Mouse (Mus musculus): ENCODE measurements around the gene Sox10. TPM values are rescaled to one million over a fixed set of nuclear protein-coding genes. Genes with fewer than 3 reads are reported as not detected.

The Sox10 gene
- polyA plus RNA-seq, 1 experiment from 2014 or later, result 0.25 TPM

DNA sequence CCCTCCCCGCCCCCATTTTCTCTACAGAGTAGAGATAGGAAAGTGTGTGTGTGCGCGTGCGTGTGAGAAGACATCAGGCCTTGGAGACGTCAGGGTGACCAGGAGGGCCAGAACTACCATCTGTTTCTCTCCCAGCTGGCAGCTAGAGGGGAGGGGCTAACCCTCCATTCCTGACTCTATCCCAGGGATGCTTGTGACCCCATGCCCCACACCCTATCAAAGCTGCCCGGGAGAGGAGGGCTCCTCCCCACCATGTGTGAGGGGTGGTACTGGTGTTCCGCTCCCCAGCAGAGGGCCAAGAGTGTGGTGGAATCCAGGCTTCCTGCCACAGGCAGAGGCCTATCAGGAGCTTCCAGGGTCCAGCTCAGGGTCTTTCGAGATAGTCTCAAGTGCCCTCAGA, 1.7 kb upstream of the Sox10 start:
- Histone ChIP-seq H3K27ac (no peak overlapping the region), H3K4me1 (replicated peaks; ENCODE audit: insufficient read depth, low read length) (no peaks in the 10 kb centered on the region), H3K9me3 (replicated peaks; ENCODE audit: low read length) (no peaks in the 10 kb centered on the region), H3K4me3 (replicated peaks; ENCODE audit: low read depth, low read length) (no peak overlapping the region), H3K27me3 (ENCODE audit: insufficient read depth, low read length) (peaks cover 31% of the 10 kb centered on the region), H3K4me2 (ENCODE audit: low read length) (no peak overlapping the region), H3K9ac (ENCODE audit: low read depth, low read length) (no peak overlapping the region), H3K36me3 (ENCODE audit: insufficient read depth, low read length) (no peaks in the 10 kb centered on the region)
- DNase-seq (ENCODE audit: low spot score) (no peak), ATAC-seq (replicated peaks; ENCODE audit: low FRiP score, low read depth) (no peak)
- 52% methylated on average over 8 of the region's 8 CpGs for WGBS
- TF ChIP-seq CTCF (IDR thresholded peaks at IDR 0.05; ENCODE audit: low read depth), result no peak

DNA sequence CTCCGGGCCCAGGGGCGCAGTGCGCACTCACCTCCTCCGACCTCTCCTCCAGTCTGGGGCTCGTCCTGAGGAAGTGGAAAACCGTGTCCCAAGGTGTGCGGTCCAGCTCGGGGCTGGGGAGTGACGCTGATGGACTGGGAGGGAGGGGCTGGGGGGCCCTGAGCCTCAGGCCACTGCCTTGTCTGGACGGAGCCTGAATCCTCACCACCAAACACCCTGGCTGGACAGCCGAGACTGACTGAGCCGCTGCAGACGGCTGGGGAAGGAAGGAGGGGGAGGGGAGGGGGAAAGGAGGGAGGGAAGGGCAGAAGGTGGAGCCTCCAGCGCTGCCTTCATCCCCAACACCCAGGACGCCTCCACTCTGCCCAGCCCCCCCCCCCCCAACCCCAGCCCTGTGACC, 789 bp downstream of the Sox10 start:
- no peaks in the 10 kb centered on the region for H3K36me3 ChIP-seq (ENCODE audit: insufficient read depth, low read length)
- H3K4me2 ChIP-seq (ENCODE audit: low read length), result no peak overlapping the region
- TF ChIP-seq CTCF (IDR thresholded peaks at IDR 0.05; ENCODE audit: low read depth), result no peak
- 12% methylated on average over 15 of the region's 15 CpGs for WGBS
- H3K27me3 ChIP-seq (ENCODE audit: insufficient read depth, low read length), result peaks cover 33% of the 10 kb centered on the region
- H3K27ac ChIP-seq, result no peak overlapping the region
- H3K9me3 ChIP-seq (replicated peaks; ENCODE audit: low read length), result no peaks in the 10 kb centered on the region
- H3K9ac ChIP-seq (ENCODE audit: low read depth, low read length), result no peak overlapping the region
- no peaks in the 10 kb centered on the region for H3K4me1 ChIP-seq (replicated peaks; ENCODE audit: insufficient read depth, low read length)
- H3K4me3 ChIP-seq (replicated peaks; ENCODE audit: low read depth, low read length), result no peak overlapping the region
- ATAC-seq (replicated peaks; ENCODE audit: low FRiP score, low read depth) (no peak; the same call in 1 of the 2 replicates), DNase-seq (ENCODE audit: low spot score) (no peak)

- peak; percentile 46 for TF ChIP-seq CTCF (IDR thresholded peaks at IDR 0.05; ENCODE audit: low read depth)
- Histone ChIP-seq H3K4me1 (replicated peaks; ENCODE audit: insufficient read depth, low read length) (no peaks in the 10 kb centered on the region), H3K4me2 (ENCODE audit: low read length) (no peak overlapping the region), H3K9me3 (replicated peaks; ENCODE audit: low read length) (no peaks in the 10 kb centered on the region), H3K27ac (no peak overlapping the region), H3K9ac (ENCODE audit: low read depth, low read length) (no peak overlapping the region), H3K36me3 (ENCODE audit: insufficient read depth, low read length) (no peaks in the 10 kb centered on the region), H3K27me3 (ENCODE audit: insufficient read depth, low read length) (peaks cover 33% of the 10 kb centered on the region), H3K4me3 (replicated peaks; ENCODE audit: low read depth, low read length) (no peak overlapping the region)
- ATAC-seq (replicated peaks; ENCODE audit: low FRiP score, low read depth) (no peak), DNase-seq (ENCODE audit: low spot score) (no peak)
- 48% methylated on average over 14 of the region's 14 CpGs for WGBS
Observed at GRCm38 (mm10) chr15:79162822-79163221, 2.2 kb downstream of the Sox10 start.

- Histone ChIP-seq H3K27me3 (ENCODE audit: insufficient read depth, low read length) (peaks cover 33% of the 10 kb centered on the region), H3K27ac (no peak overlapping the region), H3K9ac (ENCODE audit: low read depth, low read length) (no peak overlapping the region), H3K4me1 (replicated peaks; ENCODE audit: insufficient read depth, low read length) (no peaks in the 10 kb centered on the region), H3K4me3 (replicated peaks; ENCODE audit: low read depth, low read length) (no peak overlapping the region), H3K9me3 (replicated peaks; ENCODE audit: low read length) (no peaks in the 10 kb centered on the region), H3K4me2 (ENCODE audit: low read length) (no peak overlapping the region), H3K36me3 (ENCODE audit: insufficient read depth, low read length) (no peaks in the 10 kb centered on the region)
- no peak for ATAC-seq (replicated peaks; ENCODE audit: low FRiP score, low read depth)
- TF ChIP-seq CTCF (IDR thresholded peaks at IDR 0.05; ENCODE audit: low read depth), result no peak
- no peak for DNase-seq (ENCODE audit: low spot score)
- 68% methylated on average over 7 of the region's 7 CpGs for WGBS
Observed at GRCm38 (mm10) chr15:79162301-79162700, 2.7 kb downstream of the Sox10 start.

- Histone ChIP-seq H3K27me3 (ENCODE audit: insufficient read depth, low read length) (no peaks in the 10 kb centered on the region), H3K27ac (no peak overlapping the region), H3K4me3 (replicated peaks; ENCODE audit: low read depth, low read length) (no peak overlapping the region), H3K4me1 (replicated peaks; ENCODE audit: insufficient read depth, low read length) (no peaks in the 10 kb centered on the region), H3K36me3 (ENCODE audit: insufficient read depth, low read length) (0 out of 2 replicates have a peak, but pooled peaks cover 15% of the 10 kb centered on the region), H3K4me2 (ENCODE audit: low read length) (no peak overlapping the region), H3K9ac (ENCODE audit: low read depth, low read length) (no peak overlapping the region), H3K9me3 (replicated peaks; ENCODE audit: low read length) (no peaks in the 10 kb centered on the region)
- DNase-seq (ENCODE audit: low spot score) (no peak), ATAC-seq (replicated peaks; ENCODE audit: low FRiP score, low read depth) (0 out of 2 replicates have a peak, but pooled peaks have one; percentile 50)
- TF ChIP-seq CTCF (IDR thresholded peaks at IDR 0.05; ENCODE audit: low read depth), result no peak
- 23% methylated on average over 3 of the region's 3 CpGs for WGBS
Observed at GRCm38 (mm10) chr15:79155572-79155971, 9.5 kb downstream of the Sox10 start.

DNA sequence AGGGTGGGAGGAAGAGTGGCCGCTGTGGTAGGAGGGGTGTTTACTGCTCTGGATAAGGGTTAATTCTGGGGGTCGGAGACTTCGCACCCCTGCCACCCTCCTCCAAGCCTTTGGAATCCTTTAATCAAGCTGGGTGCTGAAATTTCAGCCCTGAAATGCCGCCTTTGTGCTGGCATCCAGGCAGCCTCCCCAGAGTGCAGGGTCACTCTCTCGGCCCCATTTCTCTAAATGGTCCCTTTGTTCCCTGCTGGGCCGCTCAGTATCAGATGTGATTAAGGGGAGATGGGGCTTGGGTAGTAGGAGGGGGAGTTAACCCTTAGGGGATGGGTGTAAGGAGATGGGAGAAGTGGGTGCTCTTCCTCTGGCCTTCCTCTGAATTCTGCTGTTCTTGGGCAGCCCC, 12.3 kb downstream of the Sox10 start:
- no peak overlapping the region for H3K4me2 ChIP-seq (ENCODE audit: low read length)
- peaks cover 30% of the 10 kb centered on the region; the same call in 1 of the 2 replicates for H3K36me3 ChIP-seq (ENCODE audit: insufficient read depth, low read length)
- no peaks in the 10 kb centered on the region for H3K9me3 ChIP-seq (replicated peaks; ENCODE audit: low read length)
- H3K27me3 ChIP-seq (ENCODE audit: insufficient read depth, low read length), result no peaks in the 10 kb centered on the region
- no peaks in the 10 kb centered on the region for H3K4me1 ChIP-seq (replicated peaks; ENCODE audit: insufficient read depth, low read length)
- DNase-seq (ENCODE audit: low spot score) (no peak), ATAC-seq (replicated peaks; ENCODE audit: low FRiP score, low read depth) (no peak)
- H3K4me3 ChIP-seq (replicated peaks; ENCODE audit: low read depth, low read length), result no peak overlapping the region
- 61% methylated on average over 6 of the region's 6 CpGs for WGBS
- TF ChIP-seq CTCF (IDR thresholded peaks at IDR 0.05; ENCODE audit: low read depth), result no peak
- no peak overlapping the region for H3K9ac ChIP-seq (ENCODE audit: low read depth, low read length)
- H3K27ac ChIP-seq, result no peak overlapping the region

- TF ChIP-seq CTCF (IDR thresholded peaks at IDR 0.05; ENCODE audit: low read depth), result no peak
- no peaks in the 10 kb centered on the region for H3K4me1 ChIP-seq (replicated peaks; ENCODE audit: insufficient read depth, low read length)
- ATAC-seq (replicated peaks; ENCODE audit: low FRiP score, low read depth), result no peak
Observed at GRCm38 (mm10) chr15:79151881-79152280, 13.2 kb downstream of the Sox10 start.

More at GRCm38 (mm10) chr15:79151881-79152280, 13.2 kb downstream of the Sox10 start:
- Histone ChIP-seq H3K27me3 (ENCODE audit: insufficient read depth, low read length) (no peaks in the 10 kb centered on the region), H3K36me3 (ENCODE audit: insufficient read depth, low read length) (peaks cover 37% of the 10 kb centered on the region; the same call in 1 of the 2 replicates), H3K9me3 (replicated peaks; ENCODE audit: low read length) (no peaks in the 10 kb centered on the region), H3K27ac (no peak overlapping the region), H3K9ac (ENCODE audit: low read depth, low read length) (no peak overlapping the region), H3K4me3 (replicated peaks; ENCODE audit: low read depth, low read length) (no peak overlapping the region), H3K4me2 (ENCODE audit: low read length) (no peak overlapping the region)
- no peak for DNase-seq (ENCODE audit: low spot score)
- 80% methylated on average over 8 of the region's 8 CpGs for WGBS

All from kidney, postnatal 0 days (tissue).